Mouse (Mus musculus) liver, embryonic 14.5 days (tissue): ENCODE measurements around the gene Fat3.

Experiments
- CTCF ChIP-seq: IDR thresholded peaks from 2 replicates; pipeline ENCODE4 v1.5.1; 2016; ENCODE audit warnings: antibody characterized with exemption, low read depth, control low read depth
- EP300 ChIP-seq: IDR thresholded peaks from 2 replicates; pipeline ENCODE4 v1.6.1; 2016; ENCODE audit warnings: antibody characterized with exemption, low read depth

- no peak for TF ChIP-seq CTCF
- TF ChIP-seq EP300, result no peak
Observed at GRCm38 (mm10) chr9:16226545-16226944, 274.5 kb downstream of the Fat3 start.
